Mouse (Mus musculus) mouse embryonic stem cell (cell line): ENCODE results near the gene Wwox.

ENCODE experiments used
- in situ Hi-C, 2 experiments: fragments of 300-500 bp; cut with MboI; formaldehyde crosslinking; loops; 1 replicate in 1 of 2; 3 replicates in 1 of 2; pipeline ENCODE4 v1.14.3; 2019 to 2020; ENCODE audit warnings: low sequenced_read_pairs in 2 of 2, low pct_unique_long_range_greater_than_20kb in 1 of 2, mixed read lengths in 1 of 2; ENCODE audit not compliant: unreplicated experiment in 1 of 2

The Wwox gene

GRCm38 (mm10) chr8:115214870-115215269 is 775.4 kb downstream of the Wwox start:
- in situ Hi-C loops = no loop called here

GRCm38 (mm10) chr8:115216801-115217200 is 777.3 kb downstream of the Wwox start:
- in situ Hi-C loops = no loop called here

GRCm38 (mm10) chr8:115222545-115222944 is 783.1 kb downstream of the Wwox start:
- in situ Hi-C loops = no loop called here

GRCm38 (mm10) chr8:115226781-115227583 is 787.5 kb downstream of the Wwox start:
- in situ Hi-C loops = no loop called here

- in situ Hi-C loops = no loop called here
Observed at GRCm38 (mm10) chr8:115228903-115229302, 789.4 kb downstream of the Wwox start.

- in situ Hi-C loops = no loop called here
Observed at GRCm38 (mm10) chr8:115234068-115234467, 794.6 kb downstream of the Wwox start.

- in situ Hi-C loops = no loop called here
Observed at GRCm38 (mm10) chr8:115237596-115237995, 798.1 kb downstream of the Wwox start.

GRCm38 (mm10) chr8:115243465-115244027 is 804.1 kb downstream of the Wwox start:
- in situ Hi-C loops = no loop called here

- in situ Hi-C loops = no loop called here
Observed at GRCm38 (mm10) chr8:115249688-115250366, 810.4 kb downstream of the Wwox start.

- in situ Hi-C loops = no loop called here
Observed at GRCm38 (mm10) chr8:115255550-115255949, 816.1 kb downstream of the Wwox start.

GRCm38 (mm10) chr8:115257417-115257816 is 818.0 kb downstream of the Wwox start:
- in situ Hi-C loops = no loop called here

- in situ Hi-C loops = no loop called here
Observed at GRCm38 (mm10) chr8:115259806-115260205, 820.4 kb downstream of the Wwox start.

- in situ Hi-C loops = no loop called here
Observed at GRCm38 (mm10) chr8:115267196-115267595, 827.7 kb downstream of the Wwox start.

GRCm38 (mm10) chr8:115269601-115270000 is 830.1 kb downstream of the Wwox start:
- in situ Hi-C loops = no loop called here

GRCm38 (mm10) chr8:115273976-115274375 is 834.5 kb downstream of the Wwox start:
- in situ Hi-C loops = no loop called here

GRCm38 (mm10) chr8:115276281-115276680 is 836.8 kb downstream of the Wwox start:
- in situ Hi-C loops = no loop called here

- in situ Hi-C loops = no loop called here
Observed at GRCm38 (mm10) chr8:115278291-115278690, 838.8 kb downstream of the Wwox start.

- in situ Hi-C loops = no loop called here
Observed at GRCm38 (mm10) chr8:115290224-115290623, 850.8 kb downstream of the Wwox start.

- in situ Hi-C loops = no loop called here
Observed at GRCm38 (mm10) chr8:115296760-115297159, 857.3 kb downstream of the Wwox start.

- in situ Hi-C loops = no loop called here
Observed at GRCm38 (mm10) chr8:115302484-115302883, 863.0 kb downstream of the Wwox start.
